Mouse (Mus musculus) heart, embryonic 16.5 days (tissue): ENCODE measurements around the gene Eef2k. TPM values are rescaled to one million over a fixed set of nuclear protein-coding genes. Genes with fewer than 3 reads are reported as not detected.
"Not testable (repeated sequence)": the region's sequence is repeated elsewhere in the genome, so short reads cannot be mapped to it uniquely, and the experiment has no call there.

ENCODE experiments used
- ATAC-seq: fragments of 200-750 bp; cut with Nextera tagmentation; replicated peaks from 2 replicates; pipeline ENCODE4 v1.8.0; 2017; ENCODE audit warnings: moderate number of reproducible peaks; ENCODE audit not compliant: insufficient read depth, low FRiP score; ENCODE audit errors: extremely low read depth
- H3K27ac ChIP-seq: fragments of 300-500 bp; sonication (generic); 2 replicates; pipeline ENCODE4 v1.5.1; 2014; ENCODE audit warnings: mild to moderate bottlenecking, low read length, control low read depth, moderate library complexity
- H3K27me3 ChIP-seq: fragments of 300-500 bp; sonication (generic); 2 replicates; pipeline ENCODE4 v1.6.1; 2014; ENCODE audit warnings: low read length, mixed read lengths; ENCODE audit not compliant: control insufficient read depth, insufficient read depth
- H3K36me3 ChIP-seq: fragments of 300-500 bp; sonication (generic); 2 replicates; pipeline ENCODE4 v1.6.1; 2014; ENCODE audit not compliant: control insufficient read depth, insufficient read depth
- H3K4me1 ChIP-seq: fragments of 300-500 bp; sonication (generic); 2 replicates; pipeline ENCODE4 v1.6.1; 2014; ENCODE audit warnings: low read length, mixed read lengths; ENCODE audit not compliant: control insufficient read depth, insufficient read depth
- H3K4me2 ChIP-seq: fragments of 300-500 bp; sonication (generic); 2 replicates; pipeline ENCODE4 v1.6.1; 2014; ENCODE audit warnings: low read depth, mild to moderate bottlenecking, control low read depth, low read length
- H3K4me3 ChIP-seq: fragments of 300-500 bp; sonication (generic); 2 replicates; pipeline ENCODE4 v1.5.1; 2014; ENCODE audit warnings: mild to moderate bottlenecking, control low read depth, low read length
- H3K9ac ChIP-seq: fragments of 300-500 bp; sonication (generic); 2 replicates; pipeline ENCODE4 v1.6.1; 2014; ENCODE audit warnings: low read length, control low read depth
- H3K9me3 ChIP-seq: fragments of 300-500 bp; sonication (generic); replicated peaks from 2 replicates; pipeline ENCODE4 v1.6.1; 2016; ENCODE audit warnings: low read length; ENCODE audit not compliant: control insufficient read depth
- WGBS: fragments of 180-500 bp; shearing (Covaris S2); extraction: QIAGEN DNeasy Blood & Tissue Kit; methylation state at CpG from one replicate; pipeline ENCODE4 v1.1.7; 2014; 5-methylcytosine and 5-hydroxymethylcytosine counted together
- polyA plus RNA-seq: library from polyadenylated mRNA; unstranded; fragments of >200 nt; fragmentation: Nextera tagmentation; extraction: Ambion mirVana; gene quantifications from 2 replicates; pipeline ENCODE4 v1.2.1, GENCODE M21; 2015

The Eef2k gene
- polyA plus RNA-seq, 1 experiment from 2014 or later, result 35.8 TPM

GRCm38 (mm10) chr7:120933680-120934195, 91.1 kb downstream of the Eef2k start:
- H3K4me3 ChIP-seq, result no peak overlapping the region
- ATAC-seq, result 0 out of 2 replicates have a peak, but pooled peaks have one; percentile 38
- H3K9ac ChIP-seq, result no peak overlapping the region
- H3K4me2 ChIP-seq, result no peak overlapping the region
- 81% methylated on average over 5 of the region's 5 CpGs for WGBS
- no peaks in the 10 kb centered on the region for H3K4me1 ChIP-seq
- H3K27me3 ChIP-seq, result no peaks in the 10 kb centered on the region
- H3K27ac ChIP-seq, result no peak overlapping the region
- no peaks in the 10 kb centered on the region for H3K9me3 ChIP-seq
- peaks cover 53% of the 10 kb centered on the region for H3K36me3 ChIP-seq

GRCm38 (mm10) chr7:120934716-120935115, 92.1 kb downstream of the Eef2k start:
- no peak overlapping the region for H3K4me2 ChIP-seq
- H3K4me1 ChIP-seq, result no peaks in the 10 kb centered on the region
- no peak overlapping the region for H3K4me3 ChIP-seq
- no peak overlapping the region for H3K27ac ChIP-seq
- H3K27me3 ChIP-seq, result no peaks in the 10 kb centered on the region
- WGBS, result 34% methylated on average over 5 of the region's 5 CpGs
- H3K36me3 ChIP-seq, result peaks cover 53% of the 10 kb centered on the region
- no peaks in the 10 kb centered on the region for H3K9me3 ChIP-seq
- no peak overlapping the region for H3K9ac ChIP-seq
- no peak; the same call in 1 of the 2 replicates for ATAC-seq

DNA sequence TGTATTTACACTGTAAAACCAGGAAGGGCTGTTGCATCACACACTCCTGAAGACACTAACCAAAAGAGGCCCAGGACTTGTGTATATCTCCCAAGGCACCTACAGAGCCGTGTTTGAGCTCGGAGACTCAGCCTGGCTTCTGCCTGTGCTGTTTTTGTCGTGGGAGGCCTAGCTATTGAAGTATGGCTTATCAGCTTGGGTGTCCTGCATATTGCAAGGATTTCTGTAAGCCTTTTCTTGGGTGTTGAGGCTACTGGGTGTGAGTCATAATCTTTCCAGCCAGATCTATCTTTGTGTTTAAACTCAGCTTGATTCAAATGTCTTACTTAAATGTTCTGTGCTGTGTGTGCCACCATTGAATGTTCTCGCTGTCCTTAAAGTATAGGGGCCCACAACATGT, 93.9 kb downstream of the Eef2k start:
- Histone ChIP-seq H3K4me2 (no peak overlapping the region), H3K27ac (no peak overlapping the region), H3K4me3 (no peak overlapping the region), H3K9me3 (no peaks in the 10 kb centered on the region), H3K9ac (no peak overlapping the region), H3K36me3 (peaks cover 60% of the 10 kb centered on the region), H3K4me1 (no peaks in the 10 kb centered on the region), H3K27me3 (no peaks in the 10 kb centered on the region)
- WGBS, result 78% methylated on average over 4 of the region's 4 CpGs
- ATAC-seq, result no peak

GRCm38 (mm10) chr7:120938206-120938605, 95.6 kb downstream of the Eef2k start:
- H3K27me3 ChIP-seq, result no peaks in the 10 kb centered on the region
- peaks cover 68% of the 10 kb centered on the region for H3K36me3 ChIP-seq
- H3K9me3 ChIP-seq, result no peaks in the 10 kb centered on the region
- no peak overlapping the region for H3K4me2 ChIP-seq
- no peak for ATAC-seq
- no peak overlapping the region for H3K27ac ChIP-seq
- no peak overlapping the region for H3K9ac ChIP-seq
- WGBS, result 88% methylated on average over 9 of the region's 9 CpGs
- no peak overlapping the region for H3K4me3 ChIP-seq
- no peaks in the 10 kb centered on the region for H3K4me1 ChIP-seq

GRCm38 (mm10) chr7:120940343-120940742, 97.7 kb downstream of the Eef2k start:
- ATAC-seq, result no peak
- Histone ChIP-seq H3K36me3 (peaks cover 65% of the 10 kb centered on the region), H3K4me1 (no peaks in the 10 kb centered on the region), H3K9ac (no peak overlapping the region), H3K4me2 (no peak overlapping the region), H3K27me3 (no peaks in the 10 kb centered on the region), H3K27ac (no peak overlapping the region), H3K4me3 (no peak overlapping the region), H3K9me3 (no peaks in the 10 kb centered on the region)
- 90% methylated on average over 12 of the region's 12 CpGs for WGBS

GRCm38 (mm10) chr7:120941214-120941613, 98.6 kb downstream of the Eef2k start:
- peaks cover 65% of the 10 kb centered on the region for H3K36me3 ChIP-seq
- 89% methylated on average over 6 of the region's 6 CpGs for WGBS

GRCm38 (mm10) chr7:120942506-120942905, 99.9 kb downstream of the Eef2k start:
- Histone ChIP-seq H3K4me2 (no peak overlapping the region), H3K27ac (no peak overlapping the region), H3K9ac (no peak overlapping the region), H3K4me1 (no peaks in the 10 kb centered on the region), H3K9me3 (no peaks in the 10 kb centered on the region), H3K27me3 (no peaks in the 10 kb centered on the region), H3K4me3 (no peak overlapping the region), H3K36me3 (peaks cover 57% of the 10 kb centered on the region)
- WGBS, result 85% methylated on average over 1 of the region's 1 CpGs
- no peak for ATAC-seq

More at GRCm38 (mm10) chr7:120941214-120941613, 98.6 kb downstream of the Eef2k start:
- Histone ChIP-seq H3K27ac (no peak overlapping the region), H3K4me3 (no peak overlapping the region), H3K9me3 (no peaks in the 10 kb centered on the region), H3K4me2 (no peak overlapping the region), H3K9ac (no peak overlapping the region), H3K4me1 (no peaks in the 10 kb centered on the region), H3K27me3 (no peaks in the 10 kb centered on the region)
- no peak for ATAC-seq

- no peak overlapping the region for H3K27ac ChIP-seq
- no peaks in the 10 kb centered on the region for H3K27me3 ChIP-seq
- no peaks in the 10 kb centered on the region for H3K9me3 ChIP-seq
- H3K4me2 ChIP-seq, result no peak overlapping the region
- peaks cover 45% of the 10 kb centered on the region for H3K36me3 ChIP-seq
- no peak overlapping the region for H3K4me3 ChIP-seq
- no peaks in the 10 kb centered on the region for H3K4me1 ChIP-seq
- 70% methylated on average over 8 of the region's 8 CpGs for WGBS
- H3K9ac ChIP-seq, result no peak overlapping the region
- no peak for ATAC-seq
Measured at GRCm38 (mm10) chr7:120943936-120944509, 101.4 kb downstream of the Eef2k start.

- peaks cover 21% of the 10 kb centered on the region for H3K36me3 ChIP-seq
- not testable (repeated sequence) for H3K4me1 ChIP-seq, H3K4me2 ChIP-seq, ATAC-seq, H3K9ac ChIP-seq, H3K4me3 ChIP-seq, H3K27ac ChIP-seq, H3K9me3 ChIP-seq, H3K27me3 ChIP-seq
- WGBS, result 82% methylated on average over 7 of the region's 7 CpGs
Measured at GRCm38 (mm10) chr7:120953591-120953990, 111.0 kb downstream of the Eef2k start.
